Mouse (Mus musculus) CH12.LX (cell line): ENCODE measurements around the gene Btbd8. TPM values are rescaled to one million over a fixed set of nuclear protein-coding genes. Genes with fewer than 3 reads are reported as not detected.

Source experiments
- polyA plus RNA-seq: library from polyadenylated mRNA; unstranded; fragments of >175 nt; gene quantifications from 2 replicates; pipeline ENCODE4 v1.2.1, GENCODE M21; 2012; ENCODE audit warnings: low read depth; ENCODE audit not compliant: insufficient read length
- total RNA-seq, 2 experiments: library from RNA; depleted of rRNA; stranded (reverse); fragments of 300-350 nt in 1 of 2; fragments of >200 nt in 1 of 2; gene quantifications; 2 replicates each; pipeline ENCODE4 v1.2.3; 2012 to 2014

Btbd8 gene
- total and polyA plus RNA-seq, 3 experiments: 5.1 to 5.9 (median 5.2) TPM

Other genes starting within 250 kb of the Btbd8 start
- 0.25 and 0.30 TPM in 2 replicates for gene Tgfbr3, start 148.4 kb upstream of the Btbd8 start, total RNA-seq (2012; rRNA removed)
- 0.09 and 0.46 TPM in 2 replicates for gene Tgfbr3, start 148.4 kb upstream of the Btbd8 start, total RNA-seq (2014; rRNA removed)
- 0.10 and 0.13 TPM in 2 replicates for gene Tgfbr3, start 148.4 kb upstream of the Btbd8 start, polyA plus RNA-seq
- gene Brdt, start 106.8 kb upstream of the Btbd8 start, total RNA-seq (2012; rRNA removed): 0.71 and 0.98 TPM in 2 replicates
- gene Brdt, start 106.8 kb upstream of the Btbd8 start, total RNA-seq (2014; rRNA removed): 0.45 and 0.59 TPM in 2 replicates
- 0.56 and 1.0 TPM in 2 replicates for gene Brdt, start 106.8 kb upstream of the Btbd8 start, polyA plus RNA-seq
- 0.71 and 0.81 TPM in 2 replicates for gene Ephx4, start 35.3 kb upstream of the Btbd8 start, total RNA-seq (2012; rRNA removed)
- not detected in 2 replicates for gene Ephx4, start 35.3 kb upstream of the Btbd8 start, total RNA-seq (2014; rRNA removed)
- not detected in 2 replicates for gene Ephx4, start 35.3 kb upstream of the Btbd8 start, polyA plus RNA-seq
- gene Lpcat2b, start 6.4 kb upstream of the Btbd8 start, total RNA-seq (2012; rRNA removed): not detected in 2 replicates
- gene Lpcat2b, start 6.4 kb upstream of the Btbd8 start, total RNA-seq (2014; rRNA removed): not detected in 2 replicates
- gene Lpcat2b, start 6.4 kb upstream of the Btbd8 start, polyA plus RNA-seq: not detected in 2 replicates
- gene Gm42669, start 69.6 kb downstream of the Btbd8 start, total RNA-seq (2012; rRNA removed): 0.17 TPM in 2 replicates
- gene Gm42669, start 69.6 kb downstream of the Btbd8 start, total RNA-seq (2014; rRNA removed): not detected in 2 replicates
- gene Gm42669, start 69.6 kb downstream of the Btbd8 start, polyA plus RNA-seq: 0.95 and 1.0 TPM in 2 replicates
- gene 1700028K03Rik, start 96.7 kb downstream of the Btbd8 start, total RNA-seq (2012; rRNA removed): 0.04 TPM in 1 of 2 replicates, not detected in the other
- not detected in 2 replicates for gene 1700028K03Rik, start 96.7 kb downstream of the Btbd8 start, total RNA-seq (2014; rRNA removed)
- not detected in 2 replicates for gene 1700028K03Rik, start 96.7 kb downstream of the Btbd8 start, polyA plus RNA-seq
- gene Rpap2, start 159.4 kb downstream of the Btbd8 start, total RNA-seq (2012; rRNA removed): 24.3 and 27.0 TPM in 2 replicates
- gene Rpap2, start 159.4 kb downstream of the Btbd8 start, total RNA-seq (2014; rRNA removed): 38.1 and 42.7 TPM in 2 replicates
- 28.3 and 31.0 TPM in 2 replicates for gene Rpap2, start 159.4 kb downstream of the Btbd8 start, polyA plus RNA-seq
- 11.6 and 16.9 TPM in 2 replicates for gene Glmn, start 159.9 kb downstream of the Btbd8 start, total RNA-seq (2012; rRNA removed)
- gene Glmn, start 159.9 kb downstream of the Btbd8 start, total RNA-seq (2014; rRNA removed): 28.2 and 32.2 TPM in 2 replicates
- 25.1 and 29.1 TPM in 2 replicates for gene Glmn, start 159.9 kb downstream of the Btbd8 start, polyA plus RNA-seq